Mouse (Mus musculus) bone marrow, adult 2 months (tissue): Measurements from ENCODE around the gene AC131692.1. TPM values are rescaled to one million over a fixed set of nuclear protein-coding genes. Genes with fewer than 3 reads are reported as not detected.
A peak's percentile ranks its signal among the peaks of the same experiment; 100 is the strongest.

Experiments used
- H3K27ac ChIP-seq: fragments of 200-500 bp; 2 replicates; pipeline ENCODE4 v1.5.1; 2012; ENCODE audit warnings: low read depth, mild to moderate bottlenecking, control low read depth, inconsistent platforms, low read length; ENCODE audit not compliant: control insufficient read depth, poor library complexity, insufficient read depth
- H3K4me1 ChIP-seq: fragments of 200-500 bp; 2 replicates; pipeline ENCODE4 v1.6.1; 2011; ENCODE audit warnings: low read length; ENCODE audit not compliant: control insufficient read depth, insufficient read depth
- H3K4me3 ChIP-seq: fragments of 200-500 bp; replicated peaks from 2 replicates; pipeline ENCODE3; 2011; ENCODE audit warnings: mild to moderate bottlenecking, low read depth, low read length, control low read depth; ENCODE audit not compliant: control insufficient read depth
- CTCF ChIP-seq: fragments of 200-500 bp; IDR thresholded peaks from 2 replicates; pipeline ENCODE4 v1.5.1; 2011; ENCODE audit warnings: low read length, control low read depth; ENCODE audit not compliant: control insufficient read depth, insufficient read depth
- POLR2A ChIP-seq: fragments of 200-500 bp; IDR thresholded peaks from 2 replicates; pipeline ENCODE4 v1.6.1; 2011; ENCODE audit warnings: low read depth, mild to moderate bottlenecking, control low read depth, low read length, borderline replicate concordance; ENCODE audit not compliant: control insufficient read depth
- WGBS: fragments of 180-500 bp; shearing (Covaris S2); methylation state at CpG from one replicate; pipeline ENCODE4 v1.1.7; 2018; 5-methylcytosine and 5-hydroxymethylcytosine counted together
- polyA plus RNA-seq: library from polyadenylated mRNA; stranded (reverse); fragments of >200 nt; gene quantifications from 2 replicates; pipeline ENCODE4 v1.2.4, GENCODE M21; 2011; ENCODE audit warnings: low replicate concordance; ENCODE audit not compliant: missing spikeins, insufficient read depth, insufficient read length

AC131692.1 gene
- polyA plus RNA-seq, result 6.6 and 6.9 TPM in 2 replicates

GRCm38 (mm10) chr19:6094119-6094518 lies at the start of gene AC131692.1:
AC131692.1 (plus strand) TSS chr19:6094419.
- Histone ChIP-seq H3K4me3 (no peak within 1 kb of the TSS), H3K4me1 (no peaks in the 10 kb centered on the region), H3K27ac (no peak within 1 kb of the TSS)
- 88% methylated on average over 7 of the region's 7 CpGs for WGBS
- no peak for TF ChIP-seq CTCF

GRCm38 (mm10) chr19:6045366-6046293 lies 48.6 kb upstream of the AC131692.1 start:
- Histone ChIP-seq H3K4me3 (peak overlapping the region; percentile 78), H3K27ac (peak overlapping the region; percentile 99), H3K4me1 (peaks cover 8% of the 10 kb centered on the region)
- no peak for TF ChIP-seq POLR2A
- TF ChIP-seq CTCF, result no peak
- 6% methylated on average over 20 of the region's 20 CpGs for WGBS

- Histone ChIP-seq H3K4me1 (peaks cover 8% of the 10 kb centered on the region), H3K4me3 (peak within 1 kb of the TSS; percentile 78), H3K27ac (peak within 1 kb of the TSS; percentile 99)
- under 1% methylated on average over 65 of the region's 65 CpGs for WGBS
- TF ChIP-seq POLR2A (peak; percentile 88; the same call in 1 of the 2 replicates), CTCF (no peak)
Observed at GRCm38 (mm10) chr19:6046294-6047153, 47.7 kb upstream of the AC131692.1 start, which contains the start of gene Syvn1. Syvn1 (plus strand) TSS chr19:6046576.

GRCm38 (mm10) chr19:6047154-6047898 lies 46.9 kb upstream of the AC131692.1 start:
- peak overlapping the region; percentile 78 for H3K4me3 ChIP-seq
- no peak for TF ChIP-seq CTCF
- TF ChIP-seq POLR2A, result no peak
- peak overlapping the region; percentile 99 for H3K27ac ChIP-seq
- 1% methylated on average over 44 of the region's 44 CpGs for WGBS
- peaks cover 8% of the 10 kb centered on the region for H3K4me1 ChIP-seq

- 76% methylated on average over 8 of the region's 8 CpGs for WGBS
- Histone ChIP-seq H3K4me3 (peak overlapping the region; percentile 78), H3K4me1 (peaks cover 8% of the 10 kb centered on the region), H3K27ac (peak overlapping the region; percentile 99)
- TF ChIP-seq CTCF, result no peak
- TF ChIP-seq POLR2A, result no peak
Observed at GRCm38 (mm10) chr19:6047899-6048166, 46.4 kb upstream of the AC131692.1 start.

GRCm38 (mm10) chr19:6048681-6049410 lies 45.4 kb upstream of the AC131692.1 start:
- Histone ChIP-seq H3K4me3 (peak overlapping the region; percentile 52), H3K4me1 (peaks cover 8% of the 10 kb centered on the region), H3K27ac (peak overlapping the region; percentile 99)
- WGBS, result 64% methylated on average over 11 of the region's 11 CpGs
- no peak for TF ChIP-seq CTCF
- no peak for TF ChIP-seq POLR2A

- Histone ChIP-seq H3K4me1 (peaks cover 7% of the 10 kb centered on the region), H3K4me3 (no peak overlapping the region), H3K27ac (no peak overlapping the region)
- WGBS, result 87% methylated on average over 7 of the region's 7 CpGs
- TF ChIP-seq POLR2A (no peak), CTCF (no peak)
Observed at GRCm38 (mm10) chr19:6052516-6052915, 41.7 kb upstream of the AC131692.1 start.
